ENCODE assay signal across 15 mouse cellular contexts in the genomic region with DNA sequence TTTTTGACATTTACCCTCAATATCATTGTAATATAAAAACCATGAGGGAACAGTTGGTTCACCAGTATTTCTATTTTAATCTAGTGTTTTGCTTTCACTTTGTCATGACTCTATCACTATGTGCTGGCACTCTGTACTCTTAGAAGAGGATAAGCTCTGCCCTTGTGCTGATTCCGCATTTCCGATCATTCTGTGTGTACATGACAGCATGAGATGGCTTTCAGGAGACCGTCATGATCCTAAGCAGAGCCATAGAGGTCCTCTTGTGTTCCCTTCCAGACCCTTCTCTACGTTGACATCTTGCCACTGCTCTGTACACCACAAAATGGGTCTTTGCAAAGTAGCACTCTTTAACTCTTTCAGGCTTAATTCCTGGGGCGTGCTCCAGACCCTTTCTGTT.
DNase-seq lines count a peak whose midpoint lies in the region; ATAC-seq and TF ChIP-seq lines count a peak whose summit lies in the region.
"Had no signal": no experiment of that assay in that cellular context is flagged by ENCODE, and none has a peak within 500 bp of the region (broad histone marks: within the 10 kb centered on the region; RNA-seq: fewer than 3 reads in every experiment).

No protein-coding gene starts in this region.

- no peak for ATAC-seq in heart, postnatal 0 days (ENCODE audit: insufficient read depth, low read depth)
- no peak for ATAC-seq in hindbrain, embryonic 14.5 days (ENCODE audit: low FRiP score)

- no peak for TF ChIP-seq CTCF in gastrocnemius, adult 2 months (IDR thresholded peaks at IDR 0.05)
- no peak for TF ChIP-seq CTCF in heart, postnatal 0 days (IDR thresholded peaks at IDR 0.05; ENCODE audit: low read depth)

- H3K9me3 ChIP-seq in heart, postnatal 0 days (replicated peaks; ENCODE audit: control insufficient read depth, low read length) = no peaks in the 10 kb centered on the region
- H3K9me3 ChIP-seq in hindbrain, embryonic 14.5 days (ENCODE audit: control insufficient read depth, low read length) = no peaks in the 10 kb centered on the region
- H3K9me3 ChIP-seq: hindbrain, embryonic 15.5 days; kidney, embryonic 15.5 days; limb, embryonic 13.5 days had no signal

- TF ChIP-seq EP300 in heart, postnatal 0 days (IDR thresholded peaks at IDR 0.05; ENCODE audit: low read depth) = no peak

- H3K27ac ChIP-seq in gastrocnemius, adult 2 months = no peak overlapping the region
- peak overlapping the region; percentile 16 for H3K27ac ChIP-seq in heart, postnatal 0 days (ENCODE audit: low read depth)
- no peak overlapping the region for H3K27ac ChIP-seq in hindbrain, embryonic 14.5 days
- H3K27ac ChIP-seq: hindbrain, embryonic 15.5 days; kidney, embryonic 15.5 days; limb, embryonic 13.5 days; stomach, postnatal 0 days had no signal

- peak overlapping the region; percentile 54 for H3K4me2 ChIP-seq in heart, postnatal 0 days (ENCODE audit: low read depth, low read length)
- no peak overlapping the region for H3K4me2 ChIP-seq in hindbrain, embryonic 14.5 days (replicated peaks)
- H3K4me2 ChIP-seq: hindbrain, embryonic 15.5 days; kidney, embryonic 15.5 days; limb, embryonic 13.5 days had no signal

- peak overlapping the region; percentile 41 for H3K4me3 ChIP-seq in gastrocnemius, adult 2 months
- H3K4me3 ChIP-seq in heart, postnatal 0 days (ENCODE audit: low read depth, low read length) = peak overlapping the region; percentile 26; the same call in 1 of the 2 replicates
- no peak overlapping the region for H3K4me3 ChIP-seq in hindbrain, embryonic 14.5 days (replicated peaks; ENCODE audit: low read length)
- H3K4me3 ChIP-seq: erythroblast, embryonic 14.5 days; hindbrain, embryonic 15.5 days; kidney, embryonic 15.5 days; limb, embryonic 13.5 days had no signal

- intact Hi-C loops in gastrocnemius, adult 2 months (cut with DNase I) = no loop called here

- H3K36me3 ChIP-seq in heart, postnatal 0 days (replicated peaks; ENCODE audit: control insufficient read depth, insufficient read depth, low read length) = no peaks in the 10 kb centered on the region
- H3K36me3 ChIP-seq in hindbrain, embryonic 14.5 days (replicated peaks; ENCODE audit: control insufficient read depth, insufficient read depth) = no peaks in the 10 kb centered on the region
- H3K36me3 ChIP-seq: hindbrain, embryonic 15.5 days; kidney, embryonic 15.5 days; limb, embryonic 13.5 days had no signal

- no peaks in the 10 kb centered on the region for H3K27me3 ChIP-seq in heart, postnatal 0 days (ENCODE audit: control insufficient read depth, insufficient read depth, low read length)
- H3K27me3 ChIP-seq in hindbrain, embryonic 14.5 days (ENCODE audit: control insufficient read depth, insufficient read depth, low read length) = no peaks in the 10 kb centered on the region
- H3K27me3 ChIP-seq: hindbrain, embryonic 15.5 days; kidney, embryonic 15.5 days; limb, embryonic 13.5 days had no signal

- 0 out of 2 replicates have a peak overlapping the region, but pooled peaks have one; percentile 33 for H3K9ac ChIP-seq in heart, postnatal 0 days (replicated peaks; ENCODE audit: low read depth, low read length)
- no peak overlapping the region for H3K9ac ChIP-seq in hindbrain, embryonic 14.5 days
- H3K9ac ChIP-seq: hindbrain, embryonic 15.5 days; kidney, embryonic 15.5 days; limb, embryonic 13.5 days had no signal

- 28% methylated on average over 5 of the region's 5 CpGs for WGBS in heart, postnatal 0 days
- WGBS in hindbrain, embryonic 14.5 days = 75% methylated on average over 5 of the region's 5 CpGs

- peaks cover 12% of the 10 kb centered on the region; the same call in 1 of the 2 replicates for H3K4me1 ChIP-seq in heart, postnatal 0 days (ENCODE audit: control insufficient read depth, insufficient read depth)
- 0 out of 2 replicates have a peak, but pooled peaks cover 3% of the 10 kb centered on the region for H3K4me1 ChIP-seq in hindbrain, embryonic 14.5 days (replicated peaks; ENCODE audit: control insufficient read depth, insufficient read depth, low read length)
- H3K4me1 ChIP-seq: kidney, embryonic 15.5 days; limb, embryonic 13.5 days had no signal

- no peak for DNase-seq in gastrocnemius, adult 2 months
- no peak for DNase-seq in gastrocnemius, postnatal 10 days
- peak; percentile 7 for DNase-seq in 416B (ENCODE audit: low read depth)
- peak; percentile 1 for DNase-seq in fibroblast of lung, adult 2 months (ENCODE audit: low read depth)
- DNase-seq in heart, postnatal 0 days (ENCODE audit: low spot score) = peak; percentile 39
- no peak for DNase-seq in cerebellum, postnatal 14 days
- no peak for DNase-seq in urinary bladder, postnatal 25 days (ENCODE audit: low spot score)
- DNase-seq in hindbrain, embryonic 14.5 days (ENCODE audit: low spot score) = no peak
- DNase-seq: cerebellum, postnatal 25 days; right cerebral cortex, postnatal 4 days had no signal

Comparison
In these comparisons a context has a peak if more than half of its experiments do, and no peak if none do; other contexts are left out.
1. DNase-seq: peak in 416B (single experiment), fibroblast of lung, adult 2 months (single experiment) and heart, postnatal 0 days (single experiment); none in gastrocnemius, adult 2 months (single experiment), gastrocnemius, postnatal 10 days (single experiment), cerebellum, postnatal 14 days (0 of 2), urinary bladder, postnatal 25 days (single experiment) and hindbrain, embryonic 14.5 days (single experiment).